In the genomic region with DNA sequence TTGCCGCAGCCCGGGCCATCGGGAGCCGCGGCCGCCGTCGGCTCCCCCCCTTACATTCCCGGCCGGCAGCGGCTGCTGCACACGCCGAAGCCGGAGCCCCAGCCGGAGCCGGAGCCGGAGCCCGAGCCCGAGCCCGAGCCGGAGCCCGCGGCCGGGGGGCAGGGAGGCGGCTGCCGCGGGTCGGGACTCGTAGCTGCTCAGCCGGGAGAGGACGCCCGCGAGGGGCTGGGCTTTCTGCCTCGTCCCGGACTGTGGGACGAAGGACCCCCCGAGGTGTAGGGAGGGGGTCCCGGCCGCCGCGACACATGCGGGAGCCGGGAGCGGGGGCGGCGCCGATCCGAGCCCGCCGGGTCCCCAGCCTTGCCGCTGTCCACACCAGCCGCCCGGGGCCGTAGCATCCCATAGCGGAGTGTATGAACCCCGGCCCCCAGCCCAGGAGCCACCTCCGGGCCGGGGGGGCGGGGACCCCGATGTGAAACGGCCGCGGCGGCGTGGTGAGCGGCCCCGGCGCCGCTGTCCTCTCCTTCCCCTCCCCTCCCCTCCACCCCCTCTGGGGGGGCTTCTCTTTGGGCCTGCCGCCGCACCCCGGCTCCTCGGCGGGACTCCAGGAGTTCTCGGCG, we compare ENCODE assay signal across 7 mouse cellular contexts. TPM values are rescaled to one million over a fixed set of nuclear protein-coding genes. Genes with fewer than 3 reads are reported as not detected.
DNase-seq lines count a peak whose midpoint lies in the region; ATAC-seq lines count a peak whose summit lies in the region.

A gene (plus strand): TSS at position 507 of the 620 bp plus-strand sequence.

- peak; percentile 60 for ATAC-seq in intestine, embryonic 15.5 days
- peak; percentile 24 for ATAC-seq in liver, embryonic 11.5 days (replicated peaks; ENCODE audit: low FRiP score)
- ATAC-seq in neutrophil, adult 5-6 weeks (ENCODE audit: extremely low read depth, insufficient number of reproducible peaks, low FRiP score, poor library complexity, severe bottlenecking): no peak

- H3K4me3 ChIP-seq in intestine, embryonic 15.5 days (replicated peaks): peak within 1 kb of the TSS; percentile 99
- H3K4me3 ChIP-seq in liver, embryonic 11.5 days (ENCODE audit: low read depth, low read length): peak within 1 kb of the TSS; percentile 99

- H3K27me3 ChIP-seq in intestine, embryonic 15.5 days (replicated peaks): no peaks in the 10 kb centered on the region
- H3K27me3 ChIP-seq in liver, embryonic 11.5 days (replicated peaks; ENCODE audit: control insufficient read depth, insufficient read depth, low read length): no peaks in the 10 kb centered on the region

- peak; percentile 6 for DNase-seq in urinary bladder, postnatal 14 days (ENCODE audit: low spot score)
- no peak for DNase-seq in urinary bladder, adult 18-20 months (ENCODE audit: low spot score in 2 of 2)
- DNase-seq in cerebellum, postnatal 10 days: peak; percentile 56 to 67
- DNase-seq in heart, adult 11 months: peak; percentile 92
- peak; percentile 47 for DNase-seq in liver, embryonic 11.5 days (ENCODE audit: low spot score)

- H3K27ac ChIP-seq in intestine, embryonic 15.5 days: peak within 1 kb of the TSS; percentile 98
- H3K27ac ChIP-seq in liver, embryonic 11.5 days (ENCODE audit: low read depth, low read length): peak within 1 kb of the TSS; percentile 98

- H3K9me3 ChIP-seq in intestine, embryonic 15.5 days: no peaks in the 10 kb centered on the region
- no peaks in the 10 kb centered on the region for H3K9me3 ChIP-seq in liver, embryonic 11.5 days (ENCODE audit: control insufficient read depth, low read length)

- H3K9ac ChIP-seq in intestine, embryonic 15.5 days: peak within 1 kb of the TSS; percentile 89
- peak within 1 kb of the TSS; percentile 88 for H3K9ac ChIP-seq in liver, embryonic 11.5 days (ENCODE audit: low read depth, low read length)

- H3K36me3 ChIP-seq in intestine, embryonic 15.5 days: no peaks in the 10 kb centered on the region; the same call in 1 of the 2 replicates
- H3K36me3 ChIP-seq in liver, embryonic 11.5 days (ENCODE audit: control insufficient read depth, insufficient read depth, low read length): no peaks in the 10 kb centered on the region

- peaks cover 13% of the 10 kb centered on the region; the same call in 1 of the 2 replicates for H3K4me1 ChIP-seq in intestine, embryonic 15.5 days (replicated peaks)
- peaks cover 14% of the 10 kb centered on the region for H3K4me1 ChIP-seq in liver, embryonic 11.5 days (replicated peaks; ENCODE audit: control insufficient read depth, insufficient read depth, low read length)

- H3K4me2 ChIP-seq in intestine, embryonic 15.5 days (replicated peaks): peak within 1 kb of the TSS; percentile 77
- H3K4me2 ChIP-seq in liver, embryonic 11.5 days: peak within 1 kb of the TSS; percentile 93

- under 1% methylated on average over 76 of the region's 76 CpGs for WGBS in intestine, embryonic 15.5 days
- WGBS in liver, embryonic 11.5 days: under 1% methylated on average over 46 of the region's 76 CpGs

RNA-seq across cellular contexts. Expression of the gene that starts here (rescaled TPM):
- 9.6 and 10.4 TPM in 2 replicates for polyA plus RNA-seq in intestine, embryonic 15.5 days (2015; fragmentation: Nextera tagmentation; extraction: Ambion mirVana)
- 5.7 and 7.0 TPM in 2 replicates for polyA plus RNA-seq in liver, embryonic 11.5 days (2014; fragmentation: Nextera tagmentation; extraction: Ambion mirVana)
- 40.5 and 47.8 TPM in 2 replicates for total RNA-seq in neutrophil, adult 5-6 weeks (2017)

Comparison
In these comparisons a context has a peak if more than half of its experiments do, and no peak if none do; other contexts are left out.
1. DNase-seq: peak in urinary bladder, postnatal 14 days (single experiment), cerebellum, postnatal 10 days (2 of 2), heart, adult 11 months (single experiment) and liver, embryonic 11.5 days (single experiment); none in urinary bladder, adult 18-20 months (0 of 2).